Mouse (Mus musculus) stomach, postnatal 0 days (tissue): Measurements from ENCODE around the gene Sectm1a.

ENCODE experiments used
- CTCF ChIP-seq: IDR thresholded peaks from 2 replicates; pipeline ENCODE4 v1.5.1; 2016; ENCODE audit warnings: antibody characterized with exemption, low read depth, mild to moderate bottlenecking, moderate library complexity
- EP300 ChIP-seq: optimal IDR thresholded peaks from 2 replicates; pipeline ENCODE3; 2016; ENCODE audit warnings: antibody characterized with exemption

DNA sequence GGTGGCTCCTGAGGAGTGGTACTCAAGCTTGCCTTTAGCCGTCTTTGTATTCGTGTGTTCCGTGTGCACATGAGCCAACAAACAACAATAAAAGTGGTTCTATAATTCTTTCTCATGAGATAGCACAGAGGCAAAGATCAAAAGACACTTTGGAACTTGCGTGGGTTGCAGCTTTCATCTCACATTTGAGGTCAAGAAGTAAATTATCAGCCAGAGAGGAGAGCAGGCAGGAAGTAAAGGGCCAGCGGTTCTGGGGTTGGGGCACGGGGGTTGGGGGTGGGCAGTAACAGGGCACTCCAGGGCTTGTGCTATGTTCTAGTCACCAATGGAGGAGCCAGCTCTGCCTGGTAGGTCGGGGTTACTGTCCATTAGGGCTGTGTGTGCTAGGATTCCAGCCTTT is 19.7 kb upstream of the Sectm1a start:
- no peak for TF ChIP-seq CTCF
- TF ChIP-seq EP300: no peak
